Mouse (Mus musculus) right cerebral cortex, postnatal 25 days (tissue): ENCODE results near the gene Gm49721.
"Not testable (repeated sequence)": the region's sequence is repeated elsewhere in the genome, so short reads cannot be mapped to it uniquely, and the experiment has no call there.

Experiments
- DNase-seq: peaks from one replicate; pipeline ENCODE4 v3.0.0; 2022

Gene Gm49721

GRCm38 (mm10) chr17:7084523-7084922, 105.8 kb downstream of the Gm49721 start:
- DNase-seq = not testable (repeated sequence)

- DNase-seq = not testable (repeated sequence)
Measured at GRCm38 (mm10) chr17:7085469-7086168, 106.9 kb downstream of the Gm49721 start.

- not testable (repeated sequence) for DNase-seq
Measured at GRCm38 (mm10) chr17:7086836-7087235, 108.1 kb downstream of the Gm49721 start.
